Mouse (Mus musculus): ENCODE results near the gene Brat1.
"Not testable (repeated sequence)": the region's sequence is repeated elsewhere in the genome, so short reads cannot be mapped to it uniquely, and the experiment has no call there.

Brat1 gene
- long read RNA-seq, experiment 1, partial matches to known transcripts: 0 of 3 reads
- long read RNA-seq, experiment 1, other reads (novel, unspliced or antisense): 1 of 3 reads
- long read RNA-seq, experiment 2, partial matches to known transcripts: 2 of 5 reads
- long read RNA-seq, experiment 2, other reads (novel, unspliced or antisense): 2 of 5 reads

DNA sequence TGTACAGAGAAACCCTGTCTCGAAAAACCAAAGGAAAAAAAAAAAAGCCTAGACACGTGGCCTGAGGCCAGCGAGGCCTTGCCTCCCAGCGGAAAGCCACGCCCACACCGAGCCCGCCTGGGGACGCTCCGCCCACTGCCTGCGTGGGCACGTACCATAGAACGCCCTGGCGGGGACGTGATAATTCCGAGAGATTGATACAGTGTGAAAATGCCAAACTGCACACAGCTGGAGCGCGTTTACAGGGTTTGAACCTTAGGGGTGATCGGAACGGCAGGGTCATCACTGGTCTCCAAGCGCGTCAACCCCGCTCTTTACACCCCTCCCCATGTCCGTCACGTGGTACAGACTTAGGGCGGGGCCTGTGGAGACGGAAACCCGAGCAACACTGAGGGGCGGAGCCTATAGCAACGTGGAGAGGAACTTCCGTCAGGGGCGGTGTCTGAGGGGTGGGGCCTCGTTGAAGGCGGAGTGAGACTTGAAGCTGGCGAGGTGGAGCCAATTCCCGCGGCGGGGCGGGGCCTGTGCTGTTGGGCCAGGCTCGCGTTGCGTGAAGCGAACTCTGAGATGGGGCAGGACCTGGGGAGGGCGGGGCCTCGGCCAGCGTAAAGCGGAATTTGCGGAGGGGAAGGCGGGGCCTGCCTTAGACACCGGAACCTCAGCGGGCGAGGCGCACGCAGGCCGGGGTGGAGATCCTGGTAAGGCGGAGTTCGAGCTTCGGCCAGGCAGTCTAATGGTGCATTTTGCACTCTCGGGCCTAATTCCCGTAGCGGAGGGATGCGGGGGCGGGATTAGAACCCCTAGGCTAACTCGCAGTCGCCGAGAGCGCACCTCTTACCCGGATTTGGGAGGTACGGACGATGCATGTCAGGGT lies at the start of gene Brat1:
TSS of gene Brat1 (plus strand) at position 634 of the 874 bp plus-strand sequence.
- intact Hi-C loops (cut with DNase I): loop anchor here (5.0 kb wide), 1 partner anchor 43 kb away; no protein-coding TSS in a partner anchor

DNA sequence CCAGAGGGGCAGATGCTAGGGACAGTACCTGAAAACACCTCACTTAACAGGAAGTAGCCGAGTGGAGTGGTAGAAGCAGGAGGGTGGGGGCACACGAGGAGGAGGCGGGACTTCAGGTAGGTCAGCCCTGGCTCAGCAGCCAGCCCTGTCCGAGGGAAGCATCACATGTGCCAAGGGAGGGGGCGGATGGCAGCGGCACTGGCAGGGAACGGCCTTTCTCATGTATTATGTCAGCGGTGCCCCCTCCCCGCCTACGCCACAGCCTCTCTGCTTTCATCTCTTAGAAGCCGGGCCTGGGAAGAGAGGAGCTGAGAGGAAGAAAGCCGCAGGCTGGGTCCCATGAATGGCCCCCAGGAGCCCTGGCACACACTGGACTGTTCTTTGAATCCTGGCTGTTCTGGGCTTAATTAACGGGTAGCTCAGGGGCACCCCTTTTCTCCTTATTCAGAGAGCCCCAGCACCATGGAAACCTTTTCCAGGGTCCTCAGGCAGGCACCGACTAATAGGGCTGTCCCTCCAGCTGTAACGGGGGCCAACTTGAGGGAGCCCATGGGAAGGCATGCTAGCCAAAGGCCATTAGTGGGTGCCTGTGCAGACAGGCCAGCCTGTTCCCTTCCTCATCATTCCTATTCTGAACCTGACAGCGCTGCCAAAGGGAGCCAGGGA lies 45.1 kb upstream of the Brat1 start:
- intact Hi-C loops (cut with DNase I): no loop called here

DNA sequence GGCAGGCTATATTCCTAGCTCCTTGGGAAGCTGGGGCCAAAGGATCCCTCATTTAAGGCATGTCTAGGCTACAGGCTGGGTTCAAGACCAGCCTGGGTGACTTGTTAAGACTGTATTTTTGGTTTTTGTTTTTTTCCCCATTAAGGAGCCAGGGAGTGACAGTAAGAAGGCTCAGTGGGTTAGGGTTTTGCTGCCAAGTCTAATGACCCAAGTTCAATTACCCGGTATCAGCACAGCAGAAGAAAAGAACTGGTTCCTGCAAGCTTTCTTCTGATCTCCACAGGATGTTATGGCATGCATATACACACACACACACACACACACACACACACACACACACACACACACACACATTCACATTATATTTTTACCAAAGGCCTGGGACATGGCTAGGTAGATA lies 44.4 kb upstream of the Brat1 start:
- intact Hi-C loops (cut with DNase I): no loop called here

DNA sequence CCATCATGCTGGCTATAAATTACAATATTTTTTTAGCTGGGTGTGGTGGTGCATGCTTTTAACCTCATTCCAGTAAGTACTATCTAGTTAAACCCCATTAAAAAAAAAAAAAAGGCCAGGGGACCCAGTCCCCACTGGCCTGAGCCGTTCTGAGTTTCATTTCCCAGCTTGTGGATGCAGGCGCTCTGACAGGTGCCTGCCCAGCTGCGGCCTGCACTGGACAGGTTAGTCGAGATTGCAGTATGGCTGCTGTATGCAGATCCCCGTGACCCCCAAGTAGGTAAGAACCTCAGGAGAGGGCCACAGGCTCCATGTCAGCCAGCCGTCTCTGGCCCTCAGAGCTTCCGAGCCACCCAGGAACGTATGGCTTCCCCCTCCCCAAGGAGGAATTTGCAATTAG lies 43.4 kb upstream of the Brat1 start:
- intact Hi-C loops (cut with DNase I): no loop called here

DNA sequence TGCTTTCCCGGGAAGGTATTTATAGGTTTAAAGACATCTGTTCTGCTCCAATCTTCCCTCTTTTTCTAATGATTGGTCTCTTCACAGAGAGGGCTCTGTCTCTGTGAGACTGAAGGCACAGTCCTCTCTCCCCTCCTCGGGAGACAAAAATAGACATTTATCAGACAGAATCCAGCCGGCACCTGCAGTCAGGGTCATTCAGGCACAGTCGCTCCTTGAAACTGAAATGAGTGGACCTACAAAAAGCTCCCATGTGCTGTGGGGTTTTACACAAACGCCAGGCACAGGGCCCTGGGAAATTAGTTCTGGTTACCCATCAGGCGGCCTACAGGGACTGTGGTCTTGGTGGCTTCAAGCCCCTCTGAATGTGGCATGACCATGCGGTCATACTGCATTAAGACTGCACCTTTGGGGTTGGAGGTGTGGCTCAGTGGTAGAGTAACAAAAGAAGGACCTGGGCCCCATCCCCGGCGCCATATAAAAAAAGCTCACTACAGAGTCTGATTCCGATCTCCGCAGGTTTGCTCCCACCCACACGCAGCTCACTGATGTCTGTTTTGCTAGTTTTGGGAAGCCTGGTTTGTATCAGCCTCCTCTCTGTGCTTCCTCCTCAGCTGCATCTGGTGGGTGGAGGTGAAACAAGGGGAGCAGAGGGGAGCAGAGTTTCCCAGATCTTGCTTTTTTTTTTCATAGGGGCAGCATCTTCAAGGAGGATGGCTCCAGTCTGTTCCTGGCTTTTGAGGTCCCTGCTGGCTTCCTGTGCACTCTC lies 42.8 kb upstream of the Brat1 start:
- intact Hi-C loops (cut with DNase I): no loop called here

DNA sequence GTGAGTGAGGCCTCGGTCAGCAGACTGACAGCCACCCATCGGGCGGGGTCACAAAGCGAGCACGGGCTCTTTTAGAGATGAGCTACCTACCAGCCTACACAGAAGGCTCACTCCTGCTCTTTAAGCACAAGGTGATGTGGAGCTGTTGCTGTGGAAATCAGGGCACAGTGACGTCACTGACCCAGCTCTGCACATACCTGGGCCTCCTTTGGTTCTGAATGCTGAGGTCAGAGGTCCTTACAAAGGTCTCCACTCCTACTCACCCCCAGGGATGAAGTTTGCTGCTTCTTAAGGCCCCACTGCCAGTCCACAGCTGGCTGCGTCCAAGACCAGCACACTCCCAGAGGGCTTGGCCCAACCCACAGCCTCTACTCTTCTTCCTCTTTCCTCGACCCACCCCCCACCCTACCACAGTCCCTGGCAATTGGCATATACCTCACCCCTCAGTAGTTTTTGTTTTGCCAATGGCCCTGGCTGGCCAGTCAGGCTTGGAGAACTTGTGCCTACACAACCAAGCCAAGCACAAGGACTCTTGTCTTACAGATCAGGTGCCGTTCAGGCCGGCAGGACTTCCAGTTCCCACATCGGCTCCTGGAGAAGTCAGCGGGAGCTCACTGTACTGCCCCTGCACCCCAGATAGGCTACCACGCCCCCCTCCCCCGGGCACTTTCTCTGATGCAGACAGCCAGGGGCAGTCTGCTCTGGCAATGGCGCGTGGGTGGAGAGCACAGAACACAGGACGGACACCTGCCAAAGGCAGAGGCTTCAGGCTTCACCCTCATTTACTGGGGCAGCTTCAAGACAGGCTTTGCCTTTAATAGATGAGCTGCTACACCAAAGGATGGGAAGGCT lies 41.8 kb upstream of the Brat1 start:
- intact Hi-C loops (cut with DNase I): no loop called here

DNA sequence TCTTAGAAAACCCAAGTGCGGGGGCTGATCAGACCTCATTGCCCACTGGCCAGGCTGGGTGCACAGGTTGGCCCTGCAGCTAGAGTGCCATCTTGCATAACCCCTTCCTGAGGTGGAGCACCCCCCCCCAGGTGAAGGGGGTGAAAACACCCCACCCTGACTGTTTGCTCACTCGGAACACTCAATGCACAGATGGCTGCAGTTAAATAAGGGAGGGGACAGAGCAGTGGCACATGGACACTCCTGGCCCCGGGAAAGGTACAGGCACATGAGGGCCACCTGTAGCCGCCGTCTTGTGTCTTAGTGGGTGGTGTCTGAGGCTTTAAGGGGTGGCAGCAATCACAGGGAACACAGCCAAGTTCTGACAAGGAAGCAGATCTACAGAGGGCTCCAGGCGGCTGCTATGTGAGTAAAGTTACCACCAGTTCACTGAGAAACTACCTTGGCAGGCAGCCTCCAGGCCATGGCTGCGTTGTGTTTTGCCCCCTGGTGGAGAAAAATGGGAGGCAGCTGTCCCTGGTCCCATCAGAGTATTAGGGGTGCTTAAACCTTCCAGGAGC lies 41.1 kb upstream of the Brat1 start:
- intact Hi-C loops (cut with DNase I): no loop called here

DNA sequence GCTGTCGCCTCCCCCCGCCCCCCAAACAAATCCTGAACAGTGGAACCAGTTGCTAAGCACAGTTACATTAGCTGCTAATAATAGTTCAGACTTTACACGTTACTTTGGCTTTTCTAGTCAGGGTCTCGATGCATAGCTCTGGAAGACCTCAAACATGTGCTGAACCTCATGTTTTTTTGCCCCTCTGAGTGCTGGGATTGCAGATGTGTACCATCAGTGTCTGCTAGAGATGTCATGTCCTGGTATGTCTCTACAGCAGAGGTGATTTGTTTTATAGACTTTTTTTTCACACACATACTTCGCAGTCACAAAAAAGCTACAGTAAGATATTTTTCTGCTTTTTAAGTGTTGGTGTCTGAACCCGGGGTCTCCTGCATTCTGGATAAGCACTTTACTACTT lies 32.7 kb upstream of the Brat1 start:
- intact Hi-C loops (cut with DNase I): no loop called here

DNA sequence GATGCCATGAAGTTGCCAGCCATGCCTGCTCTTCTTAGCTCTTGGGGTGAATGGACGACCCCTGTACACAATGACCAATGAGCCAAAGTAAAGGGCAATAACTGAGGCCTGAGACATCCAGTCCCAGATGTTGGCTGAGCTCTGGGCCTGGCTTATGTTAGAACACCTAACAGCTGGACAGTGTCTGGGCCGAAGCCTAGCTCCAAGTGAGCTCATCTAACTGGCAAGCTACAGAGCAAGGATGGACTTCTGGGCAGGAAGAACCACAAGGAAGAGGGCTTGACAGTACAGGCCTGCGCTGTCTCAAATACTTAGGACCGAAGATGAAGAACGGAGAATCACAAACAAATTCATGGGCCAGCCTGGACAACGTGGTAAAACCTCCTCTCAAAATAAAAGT lies 32.2 kb upstream of the Brat1 start:
- intact Hi-C loops (cut with DNase I): not testable (repeated sequence)

DNA sequence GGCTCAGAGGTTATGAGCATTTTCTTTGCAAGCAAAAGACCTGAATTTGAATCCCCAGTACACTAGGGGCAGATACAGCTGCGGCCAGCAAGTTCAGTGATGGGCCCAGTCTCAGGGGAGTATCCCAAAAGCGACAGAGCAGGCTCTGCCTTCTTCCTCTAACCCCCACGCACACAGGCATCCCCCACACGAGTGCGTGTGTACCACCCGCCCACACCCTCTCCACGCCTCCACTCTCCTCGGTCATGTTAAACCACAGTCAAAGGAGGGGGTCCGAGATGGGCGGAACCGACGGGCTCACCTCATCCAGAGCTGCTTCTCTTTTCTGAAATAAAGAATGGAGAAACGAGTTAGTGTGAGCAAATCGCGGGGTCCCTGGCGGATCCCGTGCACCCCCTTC lies 30.8 kb upstream of the Brat1 start:
- intact Hi-C loops (cut with DNase I): no loop called here

DNA sequence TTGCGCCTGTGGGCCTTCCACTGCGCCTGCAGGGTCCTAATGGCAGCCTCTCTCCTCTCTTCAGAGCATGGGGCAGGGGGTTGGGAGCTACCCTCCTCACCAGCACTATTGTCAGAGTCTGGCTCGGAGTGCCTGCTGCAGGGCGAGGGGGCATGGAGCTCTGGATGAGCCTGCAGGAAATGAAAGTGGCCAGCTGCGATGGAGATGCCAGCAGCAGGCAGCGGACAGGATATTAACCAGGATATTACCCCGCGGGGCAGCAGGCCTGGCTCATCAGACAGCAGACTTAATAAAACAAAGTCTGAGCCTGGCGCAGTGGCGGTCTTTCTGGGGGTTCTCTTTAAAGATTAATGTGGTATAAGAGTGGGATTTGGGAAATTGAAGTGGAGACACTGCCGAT lies 29.7 kb upstream of the Brat1 start:
- intact Hi-C loops (cut with DNase I): no loop called here

DNA sequence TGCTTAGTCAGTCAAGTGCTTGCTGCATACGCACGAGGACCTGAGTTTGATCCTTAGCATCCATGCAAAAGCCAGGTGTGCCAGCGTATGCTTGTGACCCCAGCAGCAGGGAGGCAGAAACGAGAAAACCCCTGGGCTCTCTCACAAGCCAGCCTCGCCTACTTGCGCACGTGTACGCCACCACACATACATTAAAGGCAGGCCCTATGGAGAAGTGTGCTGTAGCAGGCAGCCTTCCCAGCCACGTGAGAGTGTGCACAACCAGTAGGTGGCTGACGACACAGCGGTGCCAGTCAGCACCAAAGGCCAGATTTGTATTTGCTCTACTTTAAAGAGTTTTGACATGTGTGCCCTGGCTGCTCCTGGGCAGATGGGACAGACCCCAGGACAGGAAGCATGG lies 29.2 kb upstream of the Brat1 start:
- intact Hi-C loops (cut with DNase I): no loop called here

DNA sequence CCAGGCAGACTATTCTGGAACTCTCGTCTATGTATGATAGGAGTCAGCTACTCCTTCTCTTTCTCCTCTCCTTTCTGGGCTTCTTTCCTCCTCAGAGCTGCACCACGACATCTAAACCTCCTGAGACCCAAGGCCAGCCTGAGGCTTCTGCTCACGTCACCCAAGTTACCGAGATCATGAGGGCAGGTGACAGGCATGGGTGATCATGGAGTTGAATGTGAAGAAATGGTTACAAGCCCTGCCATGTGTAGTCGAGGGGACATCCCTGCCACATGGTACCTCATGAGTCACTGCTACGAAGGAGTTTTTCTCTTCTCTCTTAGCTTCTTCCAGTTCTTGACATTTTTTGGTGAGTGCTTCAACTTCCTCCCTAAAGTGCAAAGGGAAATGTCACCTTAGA lies 27.7 kb upstream of the Brat1 start:
- intact Hi-C loops (cut with DNase I): no loop called here

DNA sequence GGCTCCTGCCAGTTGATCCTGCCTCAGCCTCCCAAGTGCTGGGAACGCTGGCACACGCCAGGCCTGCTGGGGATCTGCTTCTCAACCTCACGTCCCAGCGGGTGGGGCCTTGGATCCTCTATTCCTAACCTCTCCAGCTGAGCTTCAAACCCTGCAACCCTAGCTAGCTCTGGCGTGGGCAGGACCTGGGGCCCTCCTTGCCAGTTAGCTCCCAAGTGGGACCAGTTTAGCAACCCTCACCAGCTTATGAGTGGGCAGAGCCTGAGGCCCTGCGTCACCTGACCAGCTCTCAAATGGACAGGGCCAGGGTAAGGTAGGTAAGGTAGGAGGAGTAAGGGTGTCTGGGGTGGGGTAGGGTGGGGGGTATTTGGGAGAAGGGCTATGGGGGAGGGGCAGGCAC lies 24.8 kb upstream of the Brat1 start:
- intact Hi-C loops (cut with DNase I): loop anchor here (5.0 kb wide), 1 partner anchor 58 kb away; no protein-coding TSS in a partner anchor

DNA sequence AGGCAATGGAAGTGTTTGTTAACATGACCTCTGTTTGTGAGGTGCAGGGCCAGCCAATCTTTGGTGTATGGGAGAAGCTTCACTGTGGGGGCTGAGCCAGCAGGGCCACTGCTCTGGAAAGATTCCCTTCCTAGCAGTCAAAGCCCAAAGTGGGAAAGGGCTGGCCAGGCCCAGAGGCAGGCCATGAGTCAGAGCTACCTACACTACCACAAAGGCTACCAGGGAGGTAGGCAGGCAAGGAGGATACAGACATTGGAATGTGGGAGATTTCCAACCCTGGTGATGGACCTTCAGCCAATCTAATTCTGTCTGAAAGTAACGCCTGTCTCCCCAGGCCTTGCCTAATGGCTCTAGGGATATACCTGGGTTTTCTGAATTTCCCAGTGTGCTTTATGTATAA lies 23.9 kb upstream of the Brat1 start:
- intact Hi-C loops (cut with DNase I): loop anchor here (5.0 kb wide), 1 partner anchor 59 kb away; no protein-coding TSS in a partner anchor

DNA sequence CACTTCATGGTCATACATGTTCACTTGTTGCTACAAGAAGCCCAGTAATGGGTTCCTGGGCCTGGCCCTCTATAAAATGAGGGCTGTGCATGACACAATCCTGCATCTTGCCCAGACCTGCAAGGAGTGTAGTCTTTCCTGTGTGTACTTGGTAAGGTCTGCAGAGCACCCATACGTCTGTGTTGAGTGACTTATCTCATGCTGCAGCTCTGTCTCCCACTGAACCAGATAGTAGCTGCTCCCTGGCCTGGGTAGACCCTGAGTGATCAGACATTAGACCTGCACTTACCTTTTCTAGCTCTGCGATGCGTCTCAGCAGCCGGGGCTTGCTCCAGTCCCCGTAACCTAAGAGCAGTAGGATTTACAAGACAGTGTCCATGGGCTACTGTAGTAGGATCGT lies 22.7 kb upstream of the Brat1 start:
- intact Hi-C loops (cut with DNase I): loop anchor here (5.0 kb wide), 1 partner anchor 60 kb away; no protein-coding TSS in a partner anchor

DNA sequence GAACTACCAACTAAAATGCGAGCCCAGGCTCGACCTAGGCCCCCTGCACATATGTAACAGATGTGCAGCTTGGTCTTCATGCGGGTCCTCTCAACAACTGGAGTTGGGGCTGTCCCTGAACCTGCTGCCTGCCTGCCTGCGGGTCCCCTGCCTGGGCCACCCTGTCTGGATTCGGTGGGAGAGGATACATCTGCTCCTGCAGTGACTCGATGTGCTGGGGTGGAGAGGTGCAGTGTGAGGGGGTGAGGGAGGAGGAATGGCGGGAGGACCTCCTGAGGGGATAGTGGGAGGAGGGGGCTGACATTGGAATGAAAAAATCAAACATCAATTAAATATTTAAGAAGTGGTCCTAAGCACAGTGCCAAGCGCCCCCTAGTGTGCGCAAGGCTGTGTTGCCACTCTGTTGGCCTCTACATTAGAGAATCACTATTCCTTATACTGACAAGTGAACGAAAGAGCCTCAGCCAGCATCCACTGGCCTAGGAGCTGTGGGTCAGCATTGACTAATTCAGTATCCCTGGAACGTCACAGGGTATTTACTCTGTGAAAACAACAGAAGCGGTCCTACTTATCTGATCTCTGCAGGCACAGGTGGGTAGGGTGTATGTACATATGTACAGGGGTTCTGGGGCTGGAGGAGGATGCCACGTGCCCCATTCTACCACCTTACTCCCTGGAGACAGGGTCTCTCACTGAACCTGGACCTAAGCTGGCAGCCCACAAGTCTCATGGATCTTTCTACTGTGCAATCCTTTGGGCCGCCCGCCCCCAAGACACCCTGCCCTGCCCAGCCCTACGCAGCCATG lies 20.3 kb upstream of the Brat1 start:
- intact Hi-C loops (cut with DNase I): loop anchor here (5.0 kb wide), 1 partner anchor 62 kb away; no protein-coding TSS in a partner anchor

DNA sequence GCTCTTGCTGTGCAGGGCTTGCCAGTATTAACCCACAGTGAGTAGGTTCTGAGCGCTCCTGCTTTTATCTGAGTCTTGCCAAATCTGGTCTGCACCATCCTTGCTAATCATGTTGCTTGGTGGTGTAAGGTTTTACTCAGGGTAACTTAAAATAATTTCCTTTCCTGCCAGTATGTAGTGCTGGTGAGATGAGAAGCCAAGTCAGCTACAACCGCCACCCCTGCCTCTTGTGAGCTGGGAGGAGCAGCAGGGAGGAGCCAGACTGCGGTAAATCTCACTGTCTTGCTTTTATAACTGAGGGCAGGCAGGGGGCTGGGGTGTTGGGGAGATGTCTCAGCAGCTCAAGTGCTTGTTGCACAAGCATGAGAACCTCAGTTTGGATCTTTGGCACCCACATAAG lies 16.4 kb upstream of the Brat1 start:
- intact Hi-C loops (cut with DNase I): no loop called here

DNA sequence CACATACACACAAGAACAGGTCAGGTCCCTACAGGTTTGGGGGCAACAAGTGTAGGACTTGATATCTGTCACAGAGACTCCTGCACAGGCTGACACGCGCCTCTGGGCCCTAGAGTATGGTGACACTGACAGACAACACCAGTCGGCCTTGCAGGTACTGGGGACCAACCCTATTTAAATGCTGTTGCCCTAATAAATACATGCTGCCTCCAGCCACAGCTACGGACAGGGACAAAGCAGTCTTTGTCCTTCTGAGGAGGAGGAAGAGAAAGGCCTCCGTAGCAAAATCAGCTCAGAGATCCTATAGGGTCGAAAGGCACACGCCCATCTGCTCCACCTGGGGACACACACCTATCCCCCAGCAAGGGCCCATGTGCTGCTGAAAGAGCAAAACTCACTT lies 8.8 kb upstream of the Brat1 start:
- intact Hi-C loops (cut with DNase I): no loop called here

All from adrenal gland (tissue).